Mouse (Mus musculus) cerebellum, adult 18-20 months (tissue): ENCODE measurements around the gene Gm826.

ENCODE experiments used
- DNase-seq, 2 experiments: peaks; one replicate each; pipeline ENCODE4 v3.0.0; 2021

The Gm826 gene

DNA sequence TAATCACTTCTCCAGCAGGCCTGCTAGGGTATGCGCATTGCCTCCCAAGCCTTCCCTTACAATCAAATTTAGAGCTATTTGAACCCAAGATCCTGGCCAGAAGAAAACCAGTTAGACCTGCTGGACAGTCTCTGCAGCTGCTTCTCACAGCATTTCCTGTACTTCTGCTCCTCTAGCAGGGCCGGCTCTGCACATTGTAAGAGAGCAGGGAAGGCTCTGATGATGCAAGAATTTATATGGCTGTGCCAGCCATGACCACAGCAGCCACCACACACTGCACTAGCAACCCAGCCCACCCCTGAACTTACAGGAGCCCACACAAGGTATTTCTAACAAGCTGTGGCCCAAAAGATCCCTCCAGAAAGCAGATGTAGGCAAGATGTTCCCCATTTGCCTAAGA is 19.6 kb upstream of the Gm826 start:
- DNase-seq = no peak

DNA sequence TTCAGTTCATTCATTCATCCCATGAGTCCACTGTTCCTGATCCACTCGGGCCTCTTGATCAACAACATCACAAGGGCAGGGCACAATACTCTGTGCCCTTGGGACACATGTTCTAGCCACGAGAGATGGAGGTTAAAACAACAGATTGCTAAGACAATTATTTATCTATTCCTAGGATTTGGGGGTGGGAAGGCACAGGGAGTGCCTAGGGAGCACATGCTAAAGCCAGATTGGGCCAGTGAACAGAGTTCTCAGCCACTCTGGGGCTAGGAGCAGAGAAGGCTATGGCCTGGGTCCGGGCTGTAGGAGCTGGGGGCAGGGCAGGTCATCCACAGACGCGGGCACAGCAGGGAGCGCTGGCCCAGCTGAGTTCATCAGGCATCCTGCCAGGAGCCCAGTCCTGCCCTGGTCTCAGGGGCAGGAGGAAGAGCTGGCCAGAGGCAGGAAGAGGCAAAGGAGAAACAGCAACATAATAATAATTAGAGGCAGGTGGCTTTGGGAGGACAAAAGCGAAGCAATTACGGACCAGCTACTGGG is 17.1 kb upstream of the Gm826 start:
- DNase-seq = no peak

- no peak for DNase-seq
These were observed 15.6 kb upstream of the Gm826 start for GRCm38 (mm10) chr2:160349578-160349977.

DNA sequence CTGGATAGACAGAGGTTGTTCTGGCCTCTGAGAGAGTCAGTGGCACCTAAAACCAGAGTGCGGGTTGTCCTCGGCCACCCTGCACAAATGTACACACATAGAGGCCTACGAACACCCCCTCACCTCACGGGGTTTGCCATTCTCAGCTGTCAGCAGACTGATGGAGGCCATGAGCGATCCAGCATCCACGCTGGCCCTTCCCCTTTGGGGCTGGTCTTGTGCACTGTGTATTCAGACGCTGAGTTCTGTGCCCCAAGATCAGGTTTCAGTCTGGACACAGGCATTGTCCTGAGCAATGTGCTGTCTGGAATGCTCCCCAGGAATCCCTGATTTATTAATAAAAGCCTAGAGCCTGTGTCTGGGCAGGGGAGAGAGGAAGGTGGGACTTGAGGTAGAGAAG is 14.8 kb upstream of the Gm826 start:
- no peak for DNase-seq

DNA sequence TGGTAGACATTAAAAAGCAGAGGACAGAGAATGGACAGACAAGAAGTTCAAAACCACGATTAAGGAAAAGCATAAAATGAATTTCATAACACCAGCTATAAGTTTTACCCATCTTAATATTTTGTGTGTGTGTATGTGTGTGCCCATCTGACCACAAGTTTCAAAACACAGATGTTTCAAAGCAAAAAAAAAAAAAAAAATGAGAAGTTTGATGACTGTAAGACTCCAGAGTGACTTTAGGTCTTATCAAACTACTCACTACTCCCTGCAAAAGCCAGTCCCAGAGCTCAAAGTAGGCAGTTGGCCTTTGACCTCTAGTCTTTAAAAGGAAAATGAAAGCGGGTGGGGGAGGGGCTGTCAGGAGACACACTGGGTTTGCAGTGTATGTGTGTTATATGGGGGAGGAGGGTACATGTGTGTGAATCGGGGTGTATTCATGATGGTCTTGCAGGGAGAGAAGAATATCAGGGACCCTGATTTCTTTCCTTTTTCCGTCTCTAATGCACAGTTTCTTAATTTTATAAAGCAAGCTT is 14.2 kb upstream of the Gm826 start:
- DNase-seq = no peak

DNA sequence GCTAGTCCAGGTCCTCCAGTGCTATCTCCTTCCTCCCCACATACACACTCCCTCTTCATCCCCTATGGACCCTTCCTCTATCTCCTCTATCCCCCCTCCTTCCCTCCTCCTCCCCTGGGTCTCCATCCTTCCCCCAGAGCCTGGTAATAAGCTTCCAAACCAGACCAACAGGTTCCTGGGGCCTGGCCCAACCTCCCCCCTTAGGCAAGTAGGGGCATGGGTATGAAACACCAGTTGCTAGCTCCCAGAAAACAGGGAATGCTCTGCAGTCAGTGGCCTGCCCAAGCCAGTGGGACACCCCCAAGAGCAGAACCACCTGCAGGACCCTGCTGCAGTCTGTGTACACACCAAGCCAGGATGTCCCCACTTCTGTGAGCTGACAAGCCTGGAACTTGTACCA is 11.7 kb upstream of the Gm826 start:
- no peak for DNase-seq

- DNase-seq = no peak
These were observed 6.2 kb upstream of the Gm826 start for GRCm38 (mm10) chr2:160340121-160340520.

DNA sequence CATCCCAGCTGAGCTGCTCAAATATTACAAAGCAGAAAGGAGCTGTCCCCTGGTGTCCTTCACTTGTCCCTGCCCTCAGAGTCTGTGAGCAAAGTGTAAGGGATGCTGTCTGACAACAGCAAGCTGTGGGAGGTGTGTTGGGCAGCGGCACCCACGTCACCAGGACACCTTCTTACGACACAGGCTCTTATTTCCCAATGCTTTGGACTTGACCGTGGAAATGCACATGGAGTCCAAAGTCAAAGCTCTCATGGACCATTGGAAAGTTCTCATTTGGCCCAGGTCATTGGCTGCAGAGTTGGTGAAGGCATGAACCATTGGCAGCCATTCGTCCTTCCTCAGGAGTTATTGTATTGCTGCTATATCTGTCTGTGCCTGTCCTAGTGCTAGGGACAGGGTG is 5.6 kb upstream of the Gm826 start:
- DNase-seq = no peak

GRCm38 (mm10) chr2:160336053-160336452 is 2.1 kb upstream of the Gm826 start:
- no peak for DNase-seq

DNA sequence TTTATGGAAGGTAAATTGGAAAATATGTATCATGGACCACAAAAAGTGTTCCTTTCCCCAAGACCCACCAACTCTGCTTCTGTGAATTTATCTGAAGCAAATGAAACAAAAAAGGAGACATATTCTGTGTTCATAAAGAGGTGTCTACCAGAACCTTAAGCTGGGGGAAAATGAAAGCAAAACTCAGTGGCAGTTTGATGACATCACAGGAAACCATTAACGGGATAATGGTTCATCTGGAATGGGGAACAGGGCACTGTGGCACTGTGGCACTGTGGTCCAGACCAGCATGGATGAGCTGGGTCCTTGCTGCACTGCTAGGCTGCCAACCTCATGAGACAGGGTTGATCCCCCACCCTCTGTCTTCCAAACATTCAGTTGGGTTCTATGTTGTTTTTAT is 1.1 kb upstream of the Gm826 start:
- DNase-seq = no peak

DNA sequence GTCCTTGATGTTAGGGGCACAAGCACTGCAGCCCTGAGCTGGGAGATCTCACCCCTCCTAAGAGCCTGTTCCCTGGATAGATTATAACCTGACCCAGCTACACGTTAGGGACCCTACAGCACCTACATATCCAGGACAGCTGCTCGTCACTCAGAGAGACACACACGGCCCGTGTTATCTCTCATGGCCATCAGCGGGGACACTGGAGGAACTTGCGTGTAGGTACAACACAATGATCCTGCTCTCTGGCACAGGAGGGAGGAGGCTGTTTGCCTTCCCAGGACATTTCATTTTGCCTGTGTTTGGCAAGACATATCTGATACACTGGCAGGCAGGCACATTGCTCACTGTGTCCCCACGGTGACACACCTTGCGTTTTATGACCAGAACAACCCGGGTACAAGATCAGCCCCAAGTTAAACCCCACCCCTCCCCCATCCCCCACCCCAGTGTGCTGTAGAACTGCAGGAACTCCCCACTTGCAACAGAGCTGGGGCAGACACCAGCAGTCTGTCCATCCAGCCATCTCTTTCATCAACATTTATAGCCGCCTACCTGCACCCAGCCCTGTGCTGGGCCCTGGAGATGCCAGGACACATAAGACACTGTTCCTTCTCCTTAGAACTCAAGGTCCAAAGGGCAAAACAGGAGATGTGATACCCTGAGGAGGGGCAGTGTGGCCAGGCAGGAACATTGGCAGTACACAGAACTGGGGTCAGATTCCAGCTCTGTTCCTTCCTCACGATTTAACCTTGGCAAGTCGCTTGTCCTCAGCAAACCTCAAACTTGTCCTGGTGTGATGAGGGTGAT is 1.2 kb downstream of the Gm826 start:
- no peak for DNase-seq

DNA sequence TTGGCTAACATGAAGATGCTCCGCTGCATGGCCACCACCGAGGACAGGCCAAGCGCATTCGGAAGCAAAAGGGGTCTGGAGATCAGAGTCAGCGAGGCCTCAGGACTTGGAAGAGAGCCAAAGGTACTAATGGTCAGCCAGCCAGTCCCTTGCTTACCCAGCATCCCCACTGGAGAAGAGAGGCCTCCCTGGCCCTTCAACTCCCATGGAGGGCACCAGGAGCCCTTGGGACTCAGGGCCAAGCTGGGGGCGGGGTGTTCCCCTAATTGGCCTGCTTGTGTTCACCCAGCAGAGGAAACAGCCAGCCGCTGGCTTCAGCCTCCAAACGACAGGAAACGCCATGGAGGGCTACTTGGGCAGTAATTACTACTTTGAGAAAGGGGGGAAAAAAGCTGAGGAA is 5.1 kb downstream of the Gm826 start:
- no peak for DNase-seq

- no peak for DNase-seq
These were observed 6.2 kb downstream of the Gm826 start for GRCm38 (mm10) chr2:160327716-160328115.

DNA sequence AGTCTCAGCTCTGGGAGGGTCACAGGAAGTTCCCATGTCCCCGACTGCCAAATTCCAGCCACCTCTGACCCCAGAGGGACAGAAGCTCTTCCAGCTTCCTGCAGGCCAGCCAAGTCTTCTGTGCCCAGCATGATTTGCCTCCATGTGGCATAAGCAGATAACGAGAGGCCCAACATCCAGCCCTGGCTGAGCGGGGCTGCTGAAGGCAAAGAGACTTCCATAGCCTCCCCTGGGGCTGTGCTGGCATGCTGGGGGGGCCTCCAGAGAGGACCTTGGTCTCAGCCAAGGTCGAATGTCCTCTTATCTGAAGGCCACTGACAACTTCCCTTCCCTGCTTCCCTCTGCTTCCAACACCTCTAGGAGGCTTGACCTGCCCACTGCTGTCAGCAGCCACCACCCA is 6.8 kb downstream of the Gm826 start:
- no peak for DNase-seq

- no peak for DNase-seq
These were observed 8.8 kb downstream of the Gm826 start for GRCm38 (mm10) chr2:160325105-160325644.

- no peak for DNase-seq
These were observed 12.1 kb downstream of the Gm826 start for GRCm38 (mm10) chr2:160321829-160322228.

GRCm38 (mm10) chr2:160318255-160318654 is 15.7 kb downstream of the Gm826 start:
- no peak for DNase-seq

DNA sequence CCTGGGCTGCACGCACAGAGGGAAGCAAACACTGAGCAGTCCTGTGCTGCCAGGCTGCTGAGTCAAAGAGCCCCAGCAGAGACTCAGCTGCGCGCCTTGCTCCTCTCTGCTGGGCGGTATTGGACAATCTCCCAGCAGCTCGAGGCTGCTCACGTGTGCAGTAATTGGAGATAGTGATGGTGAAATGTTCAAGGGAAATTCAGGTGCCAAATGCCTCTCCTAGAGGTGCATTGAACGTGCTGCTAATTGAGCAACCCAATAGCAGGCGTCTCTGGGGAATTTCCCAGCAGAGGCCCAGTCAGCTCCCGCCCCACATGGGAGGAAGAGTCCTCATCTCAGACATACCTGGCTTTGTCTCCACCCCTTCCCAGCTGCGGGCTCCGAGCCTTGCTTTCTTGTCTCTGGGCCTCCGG is 20.4 kb downstream of the Gm826 start:
- DNase-seq = no peak

DNA sequence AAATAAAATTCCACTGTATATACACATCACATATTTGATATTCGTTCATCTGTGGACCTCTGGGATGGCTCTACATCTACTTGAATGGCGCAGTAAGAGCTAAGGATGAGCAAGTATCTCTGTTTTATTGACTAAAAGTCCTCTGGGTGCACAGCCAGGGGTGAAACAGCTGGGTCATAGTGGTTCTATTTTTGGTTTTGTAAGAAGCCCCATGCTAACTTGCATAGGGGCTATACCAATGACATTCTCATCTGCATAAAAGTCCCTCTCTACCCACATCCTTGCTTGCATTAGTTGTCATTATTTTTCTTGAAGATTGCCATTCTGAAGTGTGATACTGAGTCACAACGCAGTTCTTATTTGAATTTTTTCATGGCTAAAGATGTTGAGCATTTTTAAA is 28.9 kb downstream of the Gm826 start:
- no peak for DNase-seq

DNA sequence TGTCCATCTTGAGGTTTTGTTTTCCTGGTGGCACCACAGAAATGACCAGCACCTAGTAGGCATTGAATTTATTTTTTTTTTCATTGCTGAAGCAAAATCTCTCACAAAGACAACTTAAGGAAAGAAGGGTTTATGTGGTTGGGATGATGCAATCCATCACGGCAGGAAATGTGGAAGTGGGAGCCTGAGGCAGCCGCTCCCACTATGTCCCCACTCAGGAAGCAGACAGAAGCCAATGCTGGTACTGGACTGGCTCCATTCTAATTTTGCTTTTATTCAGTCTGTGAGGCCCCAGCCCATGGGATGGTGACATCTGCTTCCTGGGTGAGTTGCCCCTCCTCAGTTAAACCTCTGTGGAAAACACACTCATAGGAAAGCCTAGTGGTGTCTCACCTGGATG is 30.0 kb downstream of the Gm826 start:
- no peak for DNase-seq

DNA sequence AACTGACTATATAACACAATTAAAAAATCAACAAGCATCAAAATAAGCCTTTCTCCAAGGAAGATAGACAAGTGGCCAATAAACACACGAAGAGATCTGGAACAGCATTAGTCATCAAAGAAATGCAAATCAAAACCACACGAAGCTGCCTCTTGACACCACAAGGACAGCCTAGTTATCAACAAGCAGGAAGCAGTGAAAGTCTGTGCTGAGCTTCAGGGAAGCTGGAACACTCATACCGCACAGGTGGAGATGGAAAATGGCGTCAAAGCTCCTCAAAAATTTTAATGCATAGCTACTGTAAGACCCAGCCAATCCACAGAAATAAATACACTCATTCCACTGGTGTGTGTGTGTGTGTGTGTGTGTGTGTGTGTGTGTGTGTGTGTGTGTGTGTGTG is 31.9 kb downstream of the Gm826 start:
- DNase-seq = no peak

GRCm38 (mm10) chr2:160298586-160298985 is 35.4 kb downstream of the Gm826 start:
- no peak for DNase-seq

GRCm38 (mm10) chr2:160288538-160289151 is 45.3 kb downstream of the Gm826 start:
- no peak for DNase-seq
